Mouse (Mus musculus) granulocyte monocyte progenitor cell, adult 5-6 weeks (primary cell): ENCODE measurements around the gene Slc16a6. TPM values are rescaled to one million over a fixed set of nuclear protein-coding genes. Genes with fewer than 3 reads are reported as not detected.
A peak's percentile ranks its signal among the peaks of the same experiment; 100 is the strongest.

Source experiments
- ATAC-seq: replicated peaks from 2 replicates; pipeline ENCODE4 v1.8.0; 2016; ENCODE audit warnings: mild to moderate bottlenecking, moderate TSS enrichment, inconsistent platforms; ENCODE audit not compliant: poor library complexity, severe bottlenecking
- total RNA-seq, 2 experiments: library from RNA; stranded (forward) in 1 of 2; stranded (reverse) in 1 of 2; fragments of 200-712, 200-1000 nt in 1 of 2; fragments of >200 nt in 1 of 2; fragmentation: Nextera tagmentation in 1 of 2; gene quantifications; 2 replicates each; pipeline ENCODE4 v1.2.3; 2014 to 2017

Slc16a6 gene
- total RNA-seq, 2 experiments from 2014 or later = 16.6 to 41.4 TPM

DNA sequence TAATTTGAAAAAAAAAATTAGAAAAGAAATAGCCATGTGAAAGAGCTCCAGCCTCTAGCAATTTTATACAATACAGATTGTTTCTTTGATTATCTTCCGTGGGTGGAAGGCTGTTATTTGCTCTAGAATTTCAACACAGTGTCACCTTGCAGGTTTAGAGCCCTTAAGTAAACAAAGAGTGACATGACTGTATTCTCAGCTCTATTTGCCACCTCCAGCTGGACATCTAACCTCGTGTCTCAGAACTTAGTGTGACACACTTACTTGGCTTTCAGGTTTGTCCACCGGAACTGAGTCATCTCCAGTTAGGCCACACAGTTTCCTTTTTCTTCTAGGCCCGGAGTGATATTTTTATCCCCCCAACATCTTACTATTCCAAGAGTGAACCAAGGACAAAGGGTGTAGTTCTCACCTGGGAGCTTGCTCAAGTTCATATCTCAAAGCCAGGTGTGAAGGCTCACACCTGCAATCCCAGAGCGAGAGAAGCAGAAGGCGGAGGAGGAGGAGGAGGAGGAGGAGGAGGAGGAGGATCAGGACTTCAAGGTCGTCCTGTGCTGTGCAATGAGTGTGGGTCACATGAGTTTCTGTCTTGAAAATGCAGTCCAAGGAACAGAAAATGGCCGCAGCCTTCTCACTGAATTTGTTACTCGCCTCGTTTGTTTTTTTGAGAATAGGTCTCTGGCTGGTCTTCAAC is 14.7 kb upstream of the Slc16a6 start:
- peak; percentile 61 for ATAC-seq

DNA sequence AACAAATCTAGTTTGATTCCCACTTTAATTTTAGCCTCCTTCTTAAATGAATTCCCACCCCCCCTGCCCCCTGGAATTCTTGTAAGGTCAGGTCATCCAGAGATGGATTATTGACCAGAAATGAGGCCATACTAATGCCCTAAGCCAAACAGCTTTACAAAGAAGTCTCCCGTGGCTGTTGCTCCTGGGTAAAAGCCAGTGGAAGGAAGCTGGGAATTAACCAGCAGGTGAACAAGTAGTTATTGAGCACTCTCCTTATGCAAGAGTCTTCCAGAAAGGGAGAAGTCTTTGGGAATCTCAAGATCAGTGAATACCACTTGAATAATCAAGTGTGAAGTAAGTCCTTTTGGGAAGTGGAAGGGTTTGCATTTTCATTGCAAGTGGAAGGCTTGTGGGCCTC is 13.7 kb upstream of the Slc16a6 start:
- no peak for ATAC-seq

DNA sequence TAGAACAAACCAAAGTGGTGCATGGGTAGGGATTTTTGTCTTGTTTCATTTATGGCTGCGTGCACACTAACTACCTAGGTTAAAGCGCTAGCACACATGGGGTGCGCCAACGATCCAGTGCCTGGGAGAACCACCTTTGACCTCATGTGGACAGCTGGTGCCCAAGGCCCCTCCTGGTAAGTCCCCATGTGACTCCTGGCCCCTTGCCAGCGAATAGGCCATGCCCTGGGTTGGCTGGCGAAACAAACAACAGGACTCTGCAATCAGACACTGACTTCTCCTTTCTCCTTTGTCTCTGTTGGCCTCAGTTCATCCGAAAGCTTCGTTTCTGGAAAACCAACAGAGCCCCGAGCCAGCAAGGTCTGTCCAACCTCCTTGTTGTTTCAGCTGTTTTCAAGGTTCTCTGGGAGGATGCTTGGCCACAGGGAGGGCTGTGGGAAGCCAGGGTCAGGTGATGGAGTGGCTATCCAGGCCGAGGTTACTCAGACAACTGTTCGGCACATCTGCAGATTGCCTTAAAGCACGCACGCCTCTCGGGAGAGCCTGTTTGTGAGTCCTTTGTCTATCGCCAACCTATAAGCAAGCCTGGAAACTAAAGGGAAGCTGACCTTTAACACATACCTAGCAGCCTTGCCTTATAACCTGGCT is 12.1 kb upstream of the Slc16a6 start:
- peak; percentile 51 for ATAC-seq

DNA sequence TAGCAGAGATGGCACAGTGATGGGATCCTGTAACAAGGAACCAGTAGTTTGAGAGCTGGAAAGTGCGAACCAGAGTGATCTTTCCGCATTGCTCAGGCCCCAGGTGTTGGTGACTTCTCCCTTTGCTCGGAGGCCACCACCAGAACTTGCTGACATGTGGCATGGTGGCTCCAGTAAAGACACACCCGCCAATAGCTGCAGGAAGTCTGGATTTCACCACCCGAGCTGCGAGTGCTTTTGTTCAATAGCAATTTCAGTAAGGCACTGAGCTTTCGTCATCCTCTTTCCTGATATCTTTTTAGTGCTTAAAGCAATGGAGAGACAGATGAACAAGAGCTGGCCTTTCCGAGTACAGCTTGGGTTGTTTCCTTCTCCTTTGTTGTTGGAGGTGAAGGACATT is 7.0 kb upstream of the Slc16a6 start:
- peak; percentile 85 for ATAC-seq

DNA sequence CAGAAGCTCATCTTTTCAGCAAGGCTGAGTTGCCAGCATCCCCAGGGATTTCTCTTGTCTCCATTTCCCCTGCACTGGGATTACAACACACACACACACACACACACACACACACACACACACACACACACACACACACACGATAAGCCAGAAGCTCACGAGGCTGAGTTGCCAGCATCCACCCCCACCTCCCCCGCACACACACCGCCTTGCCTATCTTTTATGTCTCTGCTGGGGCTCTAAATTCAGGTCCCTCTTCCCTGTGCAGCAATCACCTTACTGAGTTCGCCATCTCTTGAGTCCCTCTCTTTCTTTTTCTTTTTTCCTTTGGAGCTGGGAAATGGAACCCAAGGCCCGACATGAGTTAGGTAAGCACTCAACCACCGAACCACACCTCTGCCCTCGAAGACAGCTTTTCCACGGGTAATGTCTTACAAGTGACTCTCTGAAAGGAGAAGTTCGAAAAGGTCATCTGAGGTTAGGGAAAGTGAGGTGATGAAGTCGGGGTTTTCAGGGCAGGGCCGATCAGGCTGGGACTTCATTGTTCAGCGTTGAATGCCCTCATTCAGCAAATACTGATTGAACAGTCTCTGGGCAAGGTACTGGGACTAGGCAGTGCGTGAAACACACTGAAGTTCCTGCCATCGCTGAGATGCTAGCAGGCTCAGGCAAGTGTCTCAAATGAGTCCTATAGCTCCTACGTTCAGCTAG is 6.3 kb upstream of the Slc16a6 start:
- peak; percentile 80 for ATAC-seq

DNA sequence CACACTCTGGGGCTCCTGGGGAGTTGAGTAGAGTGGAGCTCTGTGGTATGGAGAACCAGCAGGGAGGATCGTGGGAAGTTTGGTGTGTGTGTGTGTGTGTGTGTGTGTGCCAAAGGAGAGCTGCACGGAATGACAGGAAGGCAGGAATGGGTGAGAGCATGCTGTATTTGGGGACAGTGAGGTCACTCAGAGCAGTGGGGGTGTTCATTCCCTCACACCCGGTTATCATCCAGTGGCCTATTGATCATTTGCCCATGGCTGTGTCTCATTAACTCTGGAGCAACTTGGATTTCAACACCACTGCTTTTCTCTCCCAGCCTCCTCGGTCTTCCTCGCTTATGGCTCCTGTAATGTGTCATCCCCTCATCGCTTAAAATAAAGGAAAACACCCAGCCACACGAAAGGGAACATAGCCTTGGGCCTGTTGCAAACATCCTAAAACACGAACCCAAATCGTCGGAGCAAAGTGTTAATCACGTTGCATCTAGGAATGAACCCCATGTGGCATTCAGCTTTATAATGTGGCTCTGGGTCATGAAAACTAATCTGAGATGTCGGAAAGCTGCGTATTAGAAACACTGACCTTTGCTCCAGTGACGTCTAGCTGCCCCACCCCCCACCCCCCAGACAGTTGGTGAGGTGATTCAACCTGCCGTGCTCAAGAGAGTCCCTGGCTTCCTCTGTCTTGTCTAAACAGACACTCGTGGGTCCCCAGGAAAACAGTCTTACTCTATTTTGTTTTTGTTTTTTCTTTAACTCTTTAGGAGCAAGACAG is 4.4 kb upstream of the Slc16a6 start:
- no peak for ATAC-seq

DNA sequence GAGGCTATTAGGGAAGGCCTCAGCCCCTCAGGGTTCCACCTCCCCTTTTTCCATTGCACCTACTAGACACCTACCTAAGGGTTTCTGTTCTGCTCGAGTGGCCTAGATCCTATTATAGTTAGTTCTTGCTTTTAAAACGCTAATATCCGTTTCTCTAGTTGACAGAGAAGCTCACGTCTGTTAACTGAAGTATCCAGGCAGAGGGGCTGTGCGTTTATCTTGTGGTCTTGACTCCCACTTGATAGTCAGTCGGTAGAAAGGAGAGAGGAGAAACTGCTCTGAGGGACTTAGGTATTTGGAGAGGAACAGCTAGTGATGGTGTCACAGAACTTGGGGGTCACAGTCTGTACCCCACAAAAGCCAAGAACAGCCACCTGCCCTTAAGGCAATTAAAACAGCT is 3.3 kb upstream of the Slc16a6 start:
- no peak for ATAC-seq

DNA sequence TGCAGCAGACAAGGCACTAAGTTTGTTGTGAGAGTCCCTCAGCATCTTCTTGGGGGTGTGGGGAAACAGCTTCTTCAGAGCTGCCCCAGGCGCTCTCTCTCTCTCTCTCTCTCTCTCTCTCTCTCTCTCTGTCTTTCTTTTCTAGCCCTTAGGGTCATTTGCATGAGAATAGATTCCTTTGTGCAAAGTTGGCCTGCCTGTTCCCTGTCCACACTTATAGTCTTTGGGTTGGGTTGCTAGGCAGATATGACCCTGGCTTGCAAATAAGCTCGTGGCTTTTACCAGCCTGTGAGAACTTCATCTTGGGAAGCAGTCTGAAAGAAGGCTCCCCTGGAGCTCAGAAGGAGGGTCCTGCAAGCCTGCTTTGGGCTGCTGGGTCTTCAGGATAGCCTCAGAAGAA is 2.8 kb upstream of the Slc16a6 start:
- ATAC-seq = no peak

DNA sequence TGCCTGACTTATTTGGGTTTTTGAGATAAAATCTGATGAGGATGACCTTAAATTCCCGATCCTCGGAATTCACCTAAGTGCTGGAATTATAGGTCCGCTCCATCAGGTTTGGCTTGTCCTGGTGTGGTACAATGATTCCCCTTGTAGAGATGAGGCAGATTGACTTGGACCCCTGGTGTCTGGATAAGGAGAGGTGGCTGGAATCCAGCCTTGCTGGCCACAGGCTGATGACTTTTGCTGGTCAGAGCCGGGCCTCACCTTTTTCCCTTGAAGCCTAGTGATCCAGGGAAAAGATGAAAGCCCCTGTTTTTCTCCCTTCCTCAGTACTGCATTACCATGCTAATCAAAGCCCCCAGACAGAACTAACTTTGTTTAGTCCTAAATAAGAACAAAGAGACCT is 2.3 kb upstream of the Slc16a6 start:
- ATAC-seq = no peak

DNA sequence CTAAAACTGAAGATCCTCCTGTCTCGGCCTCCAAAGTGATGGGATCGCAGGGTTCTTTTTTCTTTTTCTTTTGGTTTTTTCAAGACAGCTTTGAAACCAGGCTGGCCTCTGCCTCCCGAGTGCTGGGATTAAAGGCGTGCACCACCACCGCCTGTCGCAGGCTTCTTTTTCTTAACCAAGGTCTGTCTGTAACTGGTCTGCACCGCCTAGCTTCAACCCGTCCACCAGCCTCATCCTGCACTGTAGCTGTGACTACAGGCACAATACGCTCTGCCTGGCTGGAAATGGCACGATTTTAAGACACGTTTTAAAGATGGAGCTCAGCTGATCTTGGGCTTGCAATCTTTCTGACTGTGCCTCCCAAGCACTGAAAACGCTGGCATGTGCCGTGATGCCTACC is 1.4 kb upstream of the Slc16a6 start:
- no peak for ATAC-seq

DNA sequence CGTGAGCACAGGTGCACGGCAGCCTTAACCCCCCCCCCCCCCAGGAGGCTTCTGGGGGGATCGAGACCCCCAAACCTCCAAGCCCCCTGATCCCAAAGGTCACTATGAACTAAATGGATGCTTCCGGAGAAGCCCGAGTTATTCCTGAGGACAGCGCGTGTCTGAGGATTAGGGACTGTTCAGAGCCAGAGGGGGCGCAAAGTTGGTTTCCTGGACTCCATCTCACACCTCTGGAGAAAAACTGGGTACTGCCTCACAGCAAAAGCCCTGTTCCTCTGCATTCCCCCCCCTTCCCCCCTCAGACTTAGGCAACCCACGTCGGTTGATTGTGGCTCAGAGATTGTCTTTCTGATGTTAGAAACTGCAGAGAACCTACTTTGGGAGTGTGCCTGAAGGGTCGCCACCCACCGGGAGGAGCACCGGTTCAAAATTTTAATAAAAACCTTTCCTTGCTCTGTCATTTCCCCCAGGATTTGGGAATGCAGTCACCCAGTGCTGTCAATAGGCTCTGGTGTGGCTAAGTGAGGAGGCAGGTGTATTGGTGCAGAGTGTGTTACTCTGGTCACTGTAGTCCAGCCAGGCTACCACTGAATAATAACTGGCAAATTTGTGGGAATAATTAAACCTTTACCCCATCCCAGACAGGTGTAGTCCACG is 816 bp upstream of the Slc16a6 start:
- ATAC-seq = peak; percentile 10

DNA sequence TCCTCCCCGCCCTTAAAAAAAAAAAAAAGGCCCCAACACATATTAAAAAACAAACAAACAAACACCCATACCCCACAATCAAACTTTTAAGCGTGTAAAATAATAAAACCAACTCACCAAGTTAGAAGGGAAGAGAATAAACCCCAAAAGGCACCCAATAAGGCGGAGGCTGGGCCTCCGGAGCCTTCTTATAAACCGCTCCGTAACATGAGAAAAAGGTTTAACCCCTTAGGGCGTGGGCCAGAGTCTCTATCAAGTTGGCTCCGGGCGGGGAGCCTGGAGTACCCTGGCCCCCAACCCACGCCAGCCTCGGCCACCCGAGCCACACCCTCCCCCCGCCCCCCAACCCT is 602 bp downstream of the Slc16a6 start:
- ATAC-seq = no peak

DNA sequence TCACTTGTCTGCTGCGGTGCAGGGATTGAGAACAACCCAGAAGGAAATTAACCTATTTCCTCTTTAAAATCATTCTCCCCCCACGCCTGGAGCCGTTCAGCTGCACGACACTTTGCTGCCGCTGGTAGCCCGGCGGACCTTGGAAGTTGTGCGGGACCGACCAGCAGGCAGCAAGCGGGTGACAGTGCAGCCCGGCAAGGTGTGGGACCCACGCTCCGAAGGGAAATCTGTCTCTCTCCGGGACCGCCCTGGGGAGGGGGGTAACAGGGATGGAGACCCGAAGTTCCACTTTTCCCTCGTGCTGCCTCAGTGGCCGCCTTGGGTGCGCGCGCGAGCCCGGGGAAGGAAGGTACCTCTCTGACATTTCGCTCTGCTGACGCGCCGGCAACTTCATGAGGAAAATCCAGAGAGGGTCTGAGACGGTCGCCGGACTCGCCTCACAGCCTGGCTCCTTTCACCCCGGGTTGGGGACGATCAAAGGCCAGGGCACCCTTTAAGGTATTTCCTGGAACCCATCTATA is 1.2 kb downstream of the Slc16a6 start:
- ATAC-seq = peak; percentile 9

DNA sequence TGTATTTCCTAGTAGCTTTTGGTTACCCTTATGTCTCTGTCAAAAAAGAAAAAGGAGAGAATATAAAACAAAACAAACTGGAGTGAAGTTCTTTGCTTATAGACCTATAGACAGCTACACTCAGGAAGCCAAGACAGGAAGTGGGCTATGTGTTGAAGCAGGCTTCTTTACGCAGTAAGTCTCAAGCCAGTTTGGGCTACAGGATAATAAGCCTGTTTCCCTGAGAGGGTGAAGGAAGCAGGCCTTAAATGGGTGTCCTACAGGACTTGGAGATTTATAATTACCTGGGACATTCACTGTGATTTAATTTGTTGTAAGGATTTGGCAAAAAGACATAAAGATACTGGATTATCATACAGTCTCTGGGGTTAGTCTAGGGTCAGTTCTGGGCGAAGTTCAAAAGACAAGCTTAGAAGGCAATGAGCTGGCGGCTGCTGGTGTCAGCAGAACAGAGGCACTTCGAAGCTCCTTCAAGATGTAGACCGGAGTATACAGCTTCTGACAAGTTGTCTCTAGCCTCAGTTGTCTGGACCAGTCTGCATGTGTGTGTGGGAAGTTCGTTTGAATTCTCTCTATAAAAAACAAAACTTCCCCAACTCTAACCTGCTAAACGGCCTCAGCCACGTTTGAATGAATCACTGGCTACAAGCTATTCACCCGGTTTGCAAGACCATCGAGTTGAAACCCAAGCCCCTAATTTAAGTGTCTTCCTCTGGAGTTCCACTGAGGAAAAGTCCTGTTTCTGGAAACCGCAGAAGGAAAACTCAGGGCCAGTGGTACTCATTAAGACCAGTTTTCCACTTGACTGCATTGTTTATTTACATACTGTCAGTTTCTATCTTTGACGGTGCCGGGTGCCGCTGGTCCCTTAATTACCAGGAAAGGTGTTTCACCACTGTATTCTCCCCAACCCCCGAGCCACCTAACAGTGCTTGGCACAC is 2.2 kb downstream of the Slc16a6 start:
- no peak for ATAC-seq

DNA sequence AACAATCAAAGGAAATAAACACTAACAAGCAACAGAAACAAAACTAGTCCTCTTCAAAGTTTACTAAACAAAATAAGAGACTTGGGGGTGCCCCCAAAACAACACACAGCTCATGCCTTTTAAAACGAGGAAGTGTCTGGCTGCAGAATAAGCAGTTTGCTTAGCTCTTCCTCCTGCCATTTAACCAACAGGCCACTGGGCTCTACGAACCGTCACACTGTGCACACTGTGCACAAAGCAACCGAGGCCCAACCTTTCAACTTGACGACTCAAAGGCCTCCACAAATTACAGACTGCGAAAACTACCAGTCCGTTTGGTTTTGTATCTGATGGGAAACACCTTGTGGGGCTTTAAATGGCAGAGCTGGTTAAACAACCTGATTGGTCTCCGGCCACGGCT is 3.2 kb downstream of the Slc16a6 start:
- ATAC-seq = no peak

DNA sequence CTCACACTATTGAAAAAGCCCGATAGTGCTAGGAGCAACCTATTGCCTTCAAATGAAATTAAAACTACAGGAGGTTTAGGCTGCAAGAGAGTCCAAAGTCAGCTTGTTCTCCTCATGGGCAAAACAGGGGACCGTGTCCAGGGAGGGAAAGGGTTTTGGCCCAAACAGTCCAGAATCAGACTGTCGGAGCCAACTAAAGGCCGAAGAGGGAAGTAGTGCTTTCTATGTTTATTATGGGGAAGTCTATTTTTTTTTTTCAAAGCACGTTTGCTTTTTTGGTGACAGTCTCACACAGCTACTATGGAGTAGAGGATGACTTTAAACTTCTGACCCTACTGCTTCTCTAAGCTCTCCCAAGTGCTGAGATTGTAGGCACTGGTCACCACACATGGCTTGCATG is 5.3 kb downstream of the Slc16a6 start:
- ATAC-seq = peak; percentile 28

DNA sequence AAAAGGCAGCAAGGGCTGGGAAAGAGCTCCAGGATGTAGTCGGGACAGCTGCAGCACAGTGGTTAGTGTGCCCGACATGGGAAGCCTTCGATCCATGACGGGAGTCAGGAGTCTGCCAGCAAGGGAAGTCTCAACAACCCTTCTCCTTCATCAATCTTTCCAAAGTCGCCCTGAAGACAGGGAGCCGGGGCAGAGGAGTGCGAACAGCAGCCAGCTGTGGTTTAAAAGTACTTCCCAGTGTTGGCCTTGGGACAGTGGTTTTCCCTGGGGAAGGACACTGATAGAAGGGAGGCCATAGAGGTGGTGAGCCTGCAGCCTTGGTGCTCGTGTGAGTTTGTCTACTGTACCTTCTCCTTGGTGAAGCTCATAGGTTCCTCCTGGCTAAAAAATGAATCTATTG is 6.4 kb downstream of the Slc16a6 start:
- no peak for ATAC-seq

DNA sequence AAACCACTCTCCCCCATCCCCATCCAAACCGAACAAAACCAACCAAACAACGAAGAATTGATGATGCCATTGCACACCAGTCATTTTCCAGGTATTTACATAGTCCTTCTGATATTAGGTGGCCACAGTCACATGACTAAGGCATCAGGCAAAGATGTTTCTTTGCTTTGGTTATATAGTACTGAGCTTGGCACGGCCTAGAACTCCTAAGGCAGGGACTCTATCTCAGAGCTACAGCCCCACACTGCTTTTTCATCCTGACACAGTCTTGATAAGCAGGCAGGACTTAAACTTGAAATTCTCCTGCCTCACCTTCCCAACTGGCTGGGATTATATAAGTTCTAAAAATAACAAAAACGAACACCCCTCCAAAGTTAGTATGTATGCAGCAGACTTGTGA is 8.3 kb downstream of the Slc16a6 start:
- ATAC-seq = no peak

DNA sequence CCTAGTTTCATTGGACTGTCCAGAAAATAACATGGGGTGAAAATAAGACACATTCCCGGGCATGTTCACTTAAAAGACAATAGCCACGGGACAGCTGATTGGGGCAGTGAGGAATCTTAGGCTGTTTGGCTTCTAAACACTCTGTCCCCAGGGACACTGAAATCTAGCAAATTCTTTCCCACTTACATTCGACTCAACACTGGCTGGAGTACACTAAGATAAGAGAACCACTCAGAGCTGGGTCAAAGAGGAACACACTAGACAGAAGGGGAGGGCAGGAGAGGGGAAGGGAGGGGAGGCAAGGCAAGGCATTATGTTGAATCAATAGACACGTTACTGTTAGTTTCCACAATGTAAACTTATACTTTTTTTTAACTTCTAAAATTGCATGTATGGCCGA is 12.8 kb downstream of the Slc16a6 start:
- no peak for ATAC-seq
